Mouse (Mus musculus): ENCODE measurements at regions not wholly inside any gene's neighbourhood (a gene's known extent, or its start where the extent isn't known, plus 50 kb on each side); places are given as distances from the start of the nearest gene placed in this dataset.

GRCm38 (mm10) chr12:25300804-25301390, 204.0 kb upstream of the Id2 start:
- DNase-seq (ENCODE audit: low spot score in 2 of 2) = no peak

GRCm38 (mm10) chr12:25299603-25300471, 202.9 kb upstream of the Id2 start:
- no peak for DNase-seq (ENCODE audit: low spot score in 2 of 2)

- DNase-seq (ENCODE audit: low spot score in 2 of 2) = no peak
Measured at GRCm38 (mm10) chr12:25298766-25299165, 201.8 kb upstream of the Id2 start.

- no peak for DNase-seq (ENCODE audit: low spot score in 2 of 2)
Measured at GRCm38 (mm10) chr12:25297960-25298359, 201.0 kb upstream of the Id2 start.

GRCm38 (mm10) chr12:25296648-25297047, 199.7 kb upstream of the Id2 start:
- no peak for DNase-seq (ENCODE audit: low spot score in 2 of 2)

GRCm38 (mm10) chr12:25294179-25295025, 197.5 kb upstream of the Id2 start:
- no peak for DNase-seq (ENCODE audit: low spot score in 2 of 2)

- no peak for DNase-seq (ENCODE audit: low spot score in 2 of 2)
Measured at GRCm38 (mm10) chr12:25293470-25294178, 196.7 kb upstream of the Id2 start.

- no peak for DNase-seq (ENCODE audit: low spot score in 2 of 2)
Measured at GRCm38 (mm10) chr12:25289381-25289780, 192.4 kb upstream of the Id2 start.

GRCm38 (mm10) chr12:25283808-25284207, 186.9 kb upstream of the Id2 start:
- DNase-seq (ENCODE audit: low spot score in 2 of 2) = no peak

GRCm38 (mm10) chr12:25281438-25281837, 184.5 kb upstream of the Id2 start:
- no peak for DNase-seq (ENCODE audit: low spot score in 2 of 2)

- DNase-seq (ENCODE audit: low spot score in 2 of 2) = no peak
Measured at GRCm38 (mm10) chr12:25273631-25274305, 176.8 kb upstream of the Id2 start.

- DNase-seq (ENCODE audit: low spot score in 2 of 2) = no peak
Measured at GRCm38 (mm10) chr12:25272752-25273125, 175.8 kb upstream of the Id2 start.

GRCm38 (mm10) chr12:25272114-25272751, 175.3 kb upstream of the Id2 start:
- DNase-seq (ENCODE audit: low spot score in 2 of 2) = no peak

GRCm38 (mm10) chr12:25269878-25270277, 172.9 kb upstream of the Id2 start:
- DNase-seq (ENCODE audit: low spot score in 2 of 2) = no peak

GRCm38 (mm10) chr12:25268871-25269850, 172.2 kb upstream of the Id2 start:
- DNase-seq (ENCODE audit: low spot score in 2 of 2) = no peak

- no peak for DNase-seq (ENCODE audit: low spot score in 2 of 2)
Measured at GRCm38 (mm10) chr12:25268323-25268722, 171.4 kb upstream of the Id2 start.

GRCm38 (mm10) chr12:25267572-25268115, 170.7 kb upstream of the Id2 start:
- no peak for DNase-seq (ENCODE audit: low spot score in 2 of 2)

- DNase-seq (ENCODE audit: low spot score in 2 of 2) = no peak
Measured at GRCm38 (mm10) chr12:25266701-25267571, 170.0 kb upstream of the Id2 start.
